Mouse (Mus musculus): ENCODE data around the gene Rhbdd1. TPM values are rescaled to one million over a fixed set of nuclear protein-coding genes. Genes with fewer than 3 reads are reported as not detected.

Gene Rhbdd1
- polyA plus RNA-seq, 1 experiment from 2014 or later: 13.3 TPM

DNA sequence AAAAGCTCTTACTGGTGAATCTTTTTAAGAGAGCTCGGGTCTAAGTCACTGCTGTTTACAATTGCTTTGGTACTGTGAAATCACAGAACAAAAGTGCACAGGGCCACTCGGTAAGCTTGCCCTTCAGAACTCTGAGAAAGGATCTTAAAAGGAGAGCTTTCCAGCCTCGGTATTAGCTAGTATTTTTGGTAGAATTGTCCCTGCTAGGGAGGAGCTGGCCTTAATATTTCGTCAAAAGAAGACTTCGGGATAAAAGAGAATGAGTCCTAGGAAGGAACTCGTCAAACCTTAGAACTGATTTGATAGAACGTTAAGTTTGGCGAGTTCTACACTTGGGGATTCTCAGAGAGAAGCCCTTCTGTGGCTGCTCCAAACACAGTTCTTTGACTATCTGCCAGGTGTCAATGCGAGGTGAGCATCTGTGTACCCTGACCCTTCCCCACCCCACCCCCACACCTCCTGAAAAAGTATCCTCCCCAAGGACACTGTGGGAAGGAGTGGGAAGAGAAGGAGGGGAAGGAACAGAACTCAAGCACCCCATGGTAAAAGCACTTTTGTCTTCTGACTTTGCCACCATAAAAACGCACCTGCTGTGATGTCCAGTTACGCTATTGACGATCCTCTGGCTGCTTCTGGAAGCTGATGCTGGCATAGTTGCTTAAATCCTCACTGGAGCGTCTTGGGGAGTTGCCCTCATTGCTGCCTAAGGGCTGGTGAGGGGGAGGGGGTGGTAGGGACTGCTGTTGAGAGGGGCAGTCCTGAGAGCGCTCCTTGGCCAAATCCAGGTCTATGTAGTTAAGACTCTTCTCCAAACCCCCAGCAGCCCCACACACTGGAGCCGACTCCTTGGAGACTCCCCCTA is 29.8 kb upstream of the Rhbdd1 start:
- WGBS (ENCODE audit: insufficient replicate concordance): 39% methylated on average over 15 of the region's 15 CpGs
- Histone ChIP-seq H3K4me1 (peaks cover 17% of the 10 kb centered on the region), H3K4me2 (peak overlapping the region; percentile 32), H3K27ac (no peak overlapping the region), H3K4me3 (peak overlapping the region; percentile 30), H3K9me3 (replicated peaks) (no peaks in the 10 kb centered on the region), H3K9ac (no peak overlapping the region), H3K36me3 (peaks cover 16% of the 10 kb centered on the region), H3K27me3 (replicated peaks) (peaks cover 61% of the 10 kb centered on the region)
- ATAC-seq: no peak

DNA sequence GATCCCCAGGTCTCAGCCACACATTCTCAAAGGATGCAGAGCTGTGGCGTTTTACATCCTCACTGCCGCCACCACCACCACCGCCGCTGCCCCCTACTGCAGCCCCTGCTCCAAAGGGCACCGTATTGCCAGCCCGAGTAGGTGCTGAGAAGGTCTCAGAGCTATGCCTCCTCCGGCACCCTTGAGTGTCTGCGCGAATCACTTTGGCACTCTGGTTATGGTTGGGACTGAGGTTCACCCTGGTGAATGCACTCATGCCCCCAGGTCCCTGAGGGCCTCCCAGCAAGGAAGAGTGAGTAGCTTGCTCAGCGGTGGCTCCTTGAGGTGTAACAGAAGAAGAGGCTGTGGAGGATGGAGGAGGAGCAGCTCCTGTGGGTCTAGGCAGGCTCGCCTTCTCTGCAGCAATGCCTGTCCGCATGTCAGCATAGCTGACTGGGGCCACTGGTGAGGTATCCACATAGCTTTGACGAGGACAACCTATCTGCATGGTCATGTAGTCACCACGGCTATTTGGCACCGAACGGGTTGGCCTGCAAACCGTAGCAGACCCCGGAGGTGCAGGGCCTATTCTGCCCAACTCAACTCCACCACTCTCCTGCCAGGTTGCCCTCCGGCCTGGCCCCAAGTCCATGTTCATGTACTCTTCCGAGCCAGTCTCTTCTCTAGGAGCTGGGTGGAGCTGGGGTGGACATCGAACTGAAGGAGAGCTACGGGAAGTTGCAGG is 29.0 kb upstream of the Rhbdd1 start:
- Histone ChIP-seq H3K4me3 (peak overlapping the region; percentile 30), H3K9ac (no peak overlapping the region), H3K27me3 (replicated peaks) (peaks cover 69% of the 10 kb centered on the region), H3K4me2 (peak overlapping the region; percentile 32), H3K9me3 (replicated peaks) (no peaks in the 10 kb centered on the region), H3K4me1 (peaks cover 22% of the 10 kb centered on the region), H3K36me3 (peaks cover 16% of the 10 kb centered on the region), H3K27ac (no peak overlapping the region)
- ATAC-seq: no peak
- WGBS (ENCODE audit: insufficient replicate concordance): 64% methylated on average over 22 of the region's 22 CpGs

DNA sequence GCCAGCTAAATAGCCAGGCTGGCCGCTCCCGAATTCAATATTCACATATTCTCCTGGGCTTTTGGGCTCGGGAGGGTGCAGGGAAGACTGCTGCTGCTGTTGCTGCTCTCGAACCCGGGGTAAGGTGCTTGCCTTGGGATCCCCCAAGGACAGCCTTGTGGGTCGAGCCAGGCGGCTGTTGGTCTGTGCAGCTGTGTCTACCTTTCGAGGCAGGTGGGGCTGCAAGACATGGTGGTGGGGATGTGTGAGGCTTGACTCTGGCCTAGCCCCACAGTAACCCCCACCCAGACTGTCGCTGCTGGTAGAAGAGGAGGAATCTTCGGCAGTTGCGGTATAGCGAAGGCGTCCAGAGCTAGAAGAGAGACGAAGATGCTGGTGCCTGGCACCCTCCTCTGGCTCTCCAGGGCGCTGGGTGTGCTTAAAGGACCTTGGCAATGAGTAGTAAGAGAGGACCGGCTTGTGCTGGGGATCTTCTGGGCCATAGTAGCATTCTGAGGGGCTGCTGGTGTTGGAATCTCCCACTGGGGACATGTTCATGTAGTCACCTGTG is 28.4 kb upstream of the Rhbdd1 start:
- H3K36me3 ChIP-seq: peaks cover 16% of the 10 kb centered on the region
- peaks cover 18% of the 10 kb centered on the region for H3K4me1 ChIP-seq
- H3K4me2 ChIP-seq: peak overlapping the region; percentile 32
- no peaks in the 10 kb centered on the region for H3K9me3 ChIP-seq (replicated peaks)
- peak overlapping the region; percentile 30; the same call in 1 of the 2 replicates for H3K4me3 ChIP-seq
- WGBS (ENCODE audit: insufficient replicate concordance): 75% methylated on average over 16 of the region's 16 CpGs
- no peak overlapping the region for H3K27ac ChIP-seq
- no peak for ATAC-seq
- H3K9ac ChIP-seq: no peak overlapping the region
- peaks cover 75% of the 10 kb centered on the region for H3K27me3 ChIP-seq (replicated peaks)

DNA sequence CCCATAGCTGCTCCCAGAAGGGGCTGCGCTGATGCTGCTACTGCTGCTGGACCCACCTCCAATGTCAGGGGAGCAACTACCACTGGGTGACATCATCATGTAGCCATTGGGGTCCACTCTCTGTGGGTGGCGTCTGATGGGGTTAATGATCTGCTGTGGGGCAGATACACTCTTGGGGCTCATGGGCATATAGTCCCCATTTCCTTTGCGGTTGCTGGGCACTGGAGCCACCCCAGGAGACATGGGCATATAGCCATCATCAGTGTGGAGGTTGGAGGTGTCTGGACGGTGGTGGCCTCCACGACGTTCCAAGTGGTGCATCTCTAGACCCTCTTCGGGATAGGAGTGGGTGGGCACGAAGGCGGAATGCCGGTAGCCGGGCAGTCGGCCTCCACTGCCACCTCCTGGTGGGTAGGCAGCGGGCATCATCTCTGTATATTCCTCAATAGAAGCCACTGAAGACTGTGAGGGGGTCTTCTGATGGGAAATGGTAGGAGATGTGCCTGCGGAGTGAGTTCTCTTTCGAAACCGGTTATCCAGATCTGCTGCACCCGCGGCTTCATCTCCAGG is 27.7 kb upstream of the Rhbdd1 start:
- ATAC-seq: no peak
- no peak overlapping the region for H3K4me3 ChIP-seq
- H3K27me3 ChIP-seq (replicated peaks): peaks cover 82% of the 10 kb centered on the region
- H3K9me3 ChIP-seq (replicated peaks): no peaks in the 10 kb centered on the region
- H3K36me3 ChIP-seq: peaks cover 16% of the 10 kb centered on the region
- 0 out of 2 replicates have a peak overlapping the region, but pooled peaks have one; percentile 32 for H3K4me2 ChIP-seq
- no peak overlapping the region for H3K27ac ChIP-seq
- H3K4me1 ChIP-seq: peaks cover 16% of the 10 kb centered on the region
- 78% methylated on average over 18 of the region's 18 CpGs for WGBS (ENCODE audit: insufficient replicate concordance)
- H3K9ac ChIP-seq: no peak overlapping the region

DNA sequence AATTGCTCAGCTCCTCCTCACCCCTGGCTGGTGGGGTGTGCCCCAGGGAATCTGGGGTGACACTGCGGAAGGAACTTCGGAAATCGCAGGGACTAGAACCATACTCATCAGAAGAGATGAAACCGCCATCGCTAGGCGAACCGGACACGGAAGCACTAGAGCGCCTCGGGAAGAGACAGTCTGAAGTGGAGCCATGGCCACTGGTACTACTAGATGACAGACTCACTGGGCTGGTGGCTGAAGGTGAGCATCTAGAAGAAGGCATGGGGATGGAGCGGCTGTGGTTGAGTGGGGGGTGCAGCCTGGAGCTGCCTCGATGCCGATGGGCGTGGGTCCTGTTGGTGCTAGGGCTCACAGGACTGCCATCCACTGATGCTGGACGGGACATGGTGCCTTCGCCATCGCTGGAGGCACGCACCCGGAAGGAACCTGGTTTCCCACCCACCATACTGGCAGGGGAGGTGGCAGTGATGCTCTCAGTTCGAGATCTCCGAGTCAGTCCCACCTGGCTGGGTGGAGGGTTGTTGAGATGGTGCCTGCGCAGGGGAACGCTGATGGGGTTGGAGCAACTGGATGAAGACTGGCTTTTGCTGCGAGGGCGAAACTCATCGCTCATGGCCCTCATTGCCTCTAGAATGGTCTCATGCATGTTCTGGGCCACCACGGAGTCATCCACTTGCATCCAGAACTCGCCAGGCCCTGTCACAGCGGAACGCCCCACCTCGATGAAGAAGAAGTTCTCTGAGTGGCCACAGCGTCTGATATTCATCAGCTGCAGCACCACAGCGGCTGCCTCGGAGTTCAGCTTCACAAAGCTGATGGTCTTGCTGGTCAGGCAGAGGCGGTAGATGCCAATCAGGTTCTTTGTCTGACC is 26.9 kb upstream of the Rhbdd1 start:
- peak overlapping the region; percentile 72 for H3K4me2 ChIP-seq
- peaks cover 86% of the 10 kb centered on the region for H3K27me3 ChIP-seq (replicated peaks)
- ATAC-seq: no peak
- H3K4me1 ChIP-seq: peaks cover 9% of the 10 kb centered on the region; the same call in 1 of the 2 replicates
- 0 out of 2 replicates have a peak overlapping the region, but pooled peaks have one; percentile 5 for H3K27ac ChIP-seq
- WGBS (ENCODE audit: insufficient replicate concordance): 57% methylated on average over 35 of the region's 35 CpGs
- H3K9me3 ChIP-seq (replicated peaks): no peaks in the 10 kb centered on the region
- H3K9ac ChIP-seq: peak overlapping the region; percentile 53
- peaks cover 16% of the 10 kb centered on the region for H3K36me3 ChIP-seq
- H3K4me3 ChIP-seq: peak overlapping the region; percentile 57

DNA sequence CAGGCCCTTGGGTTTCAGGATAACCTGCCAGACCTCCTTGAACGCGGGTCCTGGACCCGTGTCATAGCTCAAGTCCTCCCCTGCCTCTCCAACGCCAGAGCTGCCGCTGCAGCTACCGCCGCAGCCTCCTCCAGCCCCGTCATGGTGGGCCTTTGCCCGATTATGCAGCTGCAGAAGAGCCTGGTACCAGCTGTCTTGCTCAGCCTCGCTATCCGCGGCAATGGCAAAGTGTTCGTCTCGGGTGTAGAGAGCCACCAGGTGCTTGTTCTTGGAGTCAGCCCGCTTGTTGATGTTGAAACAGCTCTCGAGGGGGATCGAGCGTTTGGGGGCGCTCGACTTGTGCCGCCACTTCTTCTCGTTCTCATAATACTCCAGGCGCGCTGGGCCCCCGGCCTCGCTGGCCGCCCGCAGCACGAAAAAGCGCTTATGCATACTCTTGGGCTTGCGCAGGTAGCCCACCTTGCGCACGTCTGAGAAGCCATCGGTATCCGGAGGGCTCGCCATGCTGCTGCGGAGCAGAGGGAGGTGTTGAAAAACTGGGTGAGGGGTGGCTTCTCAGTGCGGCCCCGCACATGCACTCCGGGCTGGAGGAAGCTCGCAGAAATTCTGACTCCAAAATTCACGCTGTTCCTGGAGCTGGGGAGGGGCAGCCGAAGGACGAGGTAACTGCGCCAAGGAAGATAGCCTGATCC is 26.1 kb upstream of the Rhbdd1 start:
- peaks cover 86% of the 10 kb centered on the region for H3K27me3 ChIP-seq (replicated peaks)
- 3% methylated on average over 45 of the region's 45 CpGs for WGBS (ENCODE audit: insufficient replicate concordance)
- H3K4me3 ChIP-seq: peak overlapping the region; percentile 57
- H3K9ac ChIP-seq: peak overlapping the region; percentile 53
- peaks cover 16% of the 10 kb centered on the region for H3K36me3 ChIP-seq
- H3K4me1 ChIP-seq: peaks cover 9% of the 10 kb centered on the region; the same call in 1 of the 2 replicates
- peak overlapping the region; percentile 52 for H3K27ac ChIP-seq
- H3K4me2 ChIP-seq: peak overlapping the region; percentile 72
- ATAC-seq: no peak
- H3K9me3 ChIP-seq (replicated peaks): no peaks in the 10 kb centered on the region

DNA sequence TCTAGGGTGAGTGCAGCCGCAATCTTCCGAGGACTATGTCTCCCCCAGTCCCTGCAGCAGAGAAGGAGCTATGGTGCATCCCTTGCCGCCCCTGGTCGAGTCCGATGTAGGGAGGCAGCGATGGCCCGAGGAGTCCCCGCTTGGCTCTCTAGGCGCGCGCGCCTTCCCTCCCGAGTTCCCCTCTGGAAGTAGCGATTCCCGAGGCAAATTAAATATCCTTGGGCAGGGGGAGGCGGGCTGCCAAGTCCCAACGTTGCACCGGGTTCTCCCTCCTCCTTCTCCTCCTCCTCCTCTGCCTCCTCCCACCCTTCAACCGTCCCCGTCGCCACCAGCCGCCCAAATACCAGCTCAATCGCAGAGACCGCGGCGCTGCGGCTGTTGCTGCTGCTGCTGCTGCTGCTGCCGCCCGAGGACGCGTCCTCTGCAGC is 25.5 kb upstream of the Rhbdd1 start:
- Histone ChIP-seq H3K27me3 (replicated peaks) (peaks cover 85% of the 10 kb centered on the region), H3K36me3 (peaks cover 16% of the 10 kb centered on the region), H3K9ac (peak overlapping the region; percentile 53), H3K4me3 (peak overlapping the region; percentile 57), H3K4me2 (peak overlapping the region; percentile 72), H3K4me1 (peaks cover 9% of the 10 kb centered on the region; the same call in 1 of the 2 replicates), H3K27ac (peak overlapping the region; percentile 52), H3K9me3 (replicated peaks) (no peaks in the 10 kb centered on the region)
- peak; percentile 6 for ATAC-seq
- under 1% methylated on average over 31 of the region's 31 CpGs for WGBS (ENCODE audit: insufficient replicate concordance)

DNA sequence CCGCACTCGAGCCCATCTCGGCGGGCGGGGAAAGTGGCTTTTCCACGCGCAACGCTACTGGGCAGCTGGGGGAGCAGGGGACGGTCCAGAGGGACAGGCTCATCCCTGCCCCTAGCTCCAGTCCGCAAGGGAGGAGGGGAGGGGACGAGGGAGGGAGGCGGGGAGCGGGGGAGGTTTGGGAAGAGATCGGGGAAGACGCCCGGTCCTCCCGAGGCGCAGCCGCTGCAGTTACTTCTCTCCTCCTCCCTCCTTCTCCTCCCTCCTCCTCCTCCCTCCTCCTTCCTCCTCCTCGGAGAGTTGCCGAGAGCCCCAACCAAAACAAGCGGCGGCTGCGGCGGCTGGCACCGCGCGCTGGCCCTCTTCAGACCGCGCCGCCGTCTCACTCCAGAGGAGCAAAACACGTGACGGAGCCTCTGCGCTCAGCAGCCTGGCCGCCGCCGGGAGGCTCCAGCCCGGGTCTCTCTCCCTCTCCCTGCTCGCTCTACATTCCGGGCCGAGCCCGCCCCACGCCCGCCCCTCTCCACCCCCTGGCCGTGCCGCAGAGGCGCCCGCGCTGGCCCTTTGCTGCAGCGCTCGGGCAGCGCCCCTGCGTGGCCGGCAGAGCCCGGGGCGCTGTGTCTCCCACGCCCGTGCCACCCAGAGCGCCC is 25.0 kb upstream of the Rhbdd1 start, which contains the start of gene Irs1:
Gene Irs1, minus strand, starts transcription at position 266 of the 647 bp plus-strand sequence.
- peak within 1 kb of the TSS; percentile 53 for H3K9ac ChIP-seq
- peak within 1 kb of the TSS; percentile 57 for H3K4me3 ChIP-seq
- H3K27me3 ChIP-seq (replicated peaks): peaks cover 85% of the 10 kb centered on the region
- H3K9me3 ChIP-seq (replicated peaks): no peaks in the 10 kb centered on the region
- peaks cover 16% of the 10 kb centered on the region for H3K36me3 ChIP-seq
- H3K4me2 ChIP-seq: peak within 1 kb of the TSS; percentile 72
- H3K27ac ChIP-seq: peak within 1 kb of the TSS; percentile 52
- WGBS (ENCODE audit: insufficient replicate concordance): under 1% methylated on average over 53 of the region's 60 CpGs
- peak; percentile 76 for ATAC-seq
- peaks cover 9% of the 10 kb centered on the region; the same call in 1 of the 2 replicates for H3K4me1 ChIP-seq

DNA sequence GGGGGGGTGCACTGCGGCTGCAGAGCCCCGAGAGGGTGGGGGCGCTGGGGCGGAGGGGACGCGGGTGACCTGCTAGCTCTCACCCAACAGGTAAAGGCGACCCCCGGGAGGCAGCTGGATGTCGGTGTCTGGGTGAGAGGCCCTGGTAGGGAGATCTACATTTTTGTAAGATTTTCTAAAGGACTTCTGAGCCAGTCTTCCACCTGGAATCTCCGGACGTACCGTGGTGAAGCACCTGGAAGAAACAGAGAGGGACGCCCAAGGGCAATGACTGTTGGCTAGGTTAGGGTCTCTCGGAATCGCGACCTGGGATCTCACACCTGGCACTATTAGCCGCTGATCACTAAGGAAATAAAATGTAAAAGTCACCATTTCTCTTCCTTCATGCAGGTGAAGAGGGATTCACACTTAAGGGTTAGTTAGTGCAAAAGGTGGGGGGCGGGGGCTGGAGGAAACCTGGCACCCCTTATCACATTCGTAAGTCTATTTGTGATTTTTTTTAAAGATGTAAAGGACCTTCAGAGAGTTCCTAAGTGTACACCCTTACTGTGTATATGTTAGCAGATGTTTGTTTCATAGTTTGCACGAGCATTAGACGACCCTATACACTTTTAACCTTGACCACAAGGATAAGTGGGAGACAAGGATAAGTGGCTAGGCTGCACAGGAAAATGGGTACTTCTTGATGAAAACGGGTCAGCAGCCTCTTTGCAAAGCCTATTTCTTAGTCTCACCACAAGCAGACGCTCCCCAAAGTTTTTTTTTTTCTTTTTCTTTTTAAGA is 24.1 kb upstream of the Rhbdd1 start:
- no peak for ATAC-seq
- Histone ChIP-seq H3K27ac (peak overlapping the region; percentile 51; the same call in 1 of the 2 replicates), H3K27me3 (replicated peaks) (peaks cover 78% of the 10 kb centered on the region), H3K9me3 (replicated peaks) (no peaks in the 10 kb centered on the region), H3K4me3 (peak overlapping the region; percentile 57), H3K4me2 (peak overlapping the region; percentile 72), H3K36me3 (peaks cover 16% of the 10 kb centered on the region), H3K9ac (peak overlapping the region; percentile 53), H3K4me1 (peaks cover 9% of the 10 kb centered on the region; the same call in 1 of the 2 replicates)
- WGBS (ENCODE audit: insufficient replicate concordance): 3% methylated on average over 23 of the region's 23 CpGs

Data from liver, embryonic 12.5 days (tissue).